Mouse (Mus musculus) spleen, adult 18-20 months (tissue): ENCODE data around the gene Zbtb12.
"Not testable (repeated sequence)": the region's sequence is repeated elsewhere in the genome, so short reads cannot be mapped to it uniquely, and the experiment has no call there.

Source experiments
- DNase-seq, 2 experiments: peaks; one replicate each; pipeline ENCODE4 v3.0.0; 2022; ENCODE audit warnings: mixed read lengths in 2 of 2

Zbtb12 gene

GRCm38 (mm10) chr17:34879336-34879879 is at the start of gene Zbtb12:
Zbtb12 (plus strand) TSS chr17:34879483.
- no peak for DNase-seq

- not testable (repeated sequence) for DNase-seq
Observed at GRCm38 (mm10) chr17:34830776-34831175, 48.5 kb upstream of the Zbtb12 start.

DNA sequence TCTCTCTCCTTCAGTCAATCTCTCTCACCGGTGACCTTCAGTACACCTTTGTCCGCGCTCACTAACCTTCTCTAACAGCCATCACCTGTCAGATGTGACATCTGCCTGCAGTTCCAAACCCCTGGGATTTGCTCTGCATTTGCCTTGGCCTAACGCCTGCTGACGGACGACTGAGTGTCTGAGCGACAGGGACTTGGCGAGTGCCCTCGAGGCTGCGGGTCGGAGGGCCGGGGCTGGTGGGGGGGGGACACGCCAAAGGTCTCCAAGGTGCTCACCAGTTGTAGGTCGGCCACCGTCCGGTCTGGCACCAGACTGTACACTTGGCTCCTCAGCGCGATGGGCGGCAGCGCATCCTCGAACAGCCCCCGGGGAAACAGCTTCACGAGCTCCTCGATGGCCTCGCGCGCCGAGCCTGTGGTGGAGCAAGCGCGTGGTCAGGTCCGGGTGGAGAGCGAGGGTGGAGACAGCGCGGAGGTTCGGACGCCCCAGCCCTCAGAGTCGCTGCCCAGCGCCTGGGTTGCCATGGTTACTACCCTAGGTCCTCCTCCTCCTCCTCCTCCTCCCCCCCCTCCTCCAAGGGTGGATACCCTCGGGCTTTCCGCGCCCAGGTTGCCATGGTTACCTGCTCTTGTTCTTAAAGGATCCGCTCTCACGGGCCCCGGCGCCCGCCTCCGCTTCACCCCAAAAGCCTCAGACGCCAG is 43.0 kb upstream of the Zbtb12 start:
- no peak for DNase-seq

GRCm38 (mm10) chr17:34836856-34837221 is 42.4 kb upstream of the Zbtb12 start, which contains the start of the genes Stk19 and Dxo:
Stk19 (minus strand) TSS chr17:34836945.
Dxo (plus strand) TSS chr17:34837019.
- peak; percentile 88 to 89 for DNase-seq

DNA sequence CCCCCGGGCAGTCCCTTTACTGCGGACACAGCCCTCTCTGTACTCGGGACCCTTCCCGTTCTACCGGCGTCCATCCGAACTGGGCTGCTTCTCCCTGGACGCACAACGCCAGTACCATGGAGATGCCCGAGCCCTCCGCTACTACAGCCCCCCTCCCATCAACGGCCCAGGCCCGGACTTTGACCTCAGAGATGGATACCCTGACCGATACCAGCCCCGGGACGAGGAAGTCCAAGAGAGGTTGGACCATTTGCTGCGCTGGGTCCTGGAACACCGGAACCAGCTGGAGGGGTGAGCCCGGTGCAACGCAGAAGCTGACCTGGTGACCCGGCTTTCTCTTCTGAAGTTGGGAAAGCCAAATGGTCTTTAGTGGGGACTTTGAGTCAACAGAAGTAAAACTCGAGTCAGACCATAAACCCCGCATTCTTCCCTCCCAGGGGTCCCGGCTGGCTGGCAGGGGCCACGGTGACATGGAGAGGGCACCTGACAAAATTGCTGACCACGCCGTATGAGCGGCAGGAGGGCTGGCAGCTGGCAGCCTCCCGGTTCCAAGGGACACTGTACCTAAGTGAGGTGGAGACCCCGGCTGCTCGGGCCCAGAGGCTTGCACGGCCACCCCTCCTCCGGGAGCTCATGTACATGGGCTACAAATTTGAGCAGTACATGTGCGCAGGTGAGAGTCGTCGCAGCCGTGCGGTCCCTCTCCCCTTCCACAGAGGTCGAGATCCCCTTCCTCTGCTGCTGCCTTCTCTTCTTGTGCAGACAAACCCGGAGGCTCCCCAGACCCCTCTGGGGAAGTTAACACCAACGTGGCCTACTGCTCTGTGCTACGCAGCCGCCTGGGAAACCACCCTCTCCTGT is 41.6 kb upstream of the Zbtb12 start:
- peak in 1 of 2 experiments; percentile 18 for DNase-seq

GRCm38 (mm10) chr17:34838785-34839184 is 40.5 kb upstream of the Zbtb12 start:
- DNase-seq, result no peak

DNA sequence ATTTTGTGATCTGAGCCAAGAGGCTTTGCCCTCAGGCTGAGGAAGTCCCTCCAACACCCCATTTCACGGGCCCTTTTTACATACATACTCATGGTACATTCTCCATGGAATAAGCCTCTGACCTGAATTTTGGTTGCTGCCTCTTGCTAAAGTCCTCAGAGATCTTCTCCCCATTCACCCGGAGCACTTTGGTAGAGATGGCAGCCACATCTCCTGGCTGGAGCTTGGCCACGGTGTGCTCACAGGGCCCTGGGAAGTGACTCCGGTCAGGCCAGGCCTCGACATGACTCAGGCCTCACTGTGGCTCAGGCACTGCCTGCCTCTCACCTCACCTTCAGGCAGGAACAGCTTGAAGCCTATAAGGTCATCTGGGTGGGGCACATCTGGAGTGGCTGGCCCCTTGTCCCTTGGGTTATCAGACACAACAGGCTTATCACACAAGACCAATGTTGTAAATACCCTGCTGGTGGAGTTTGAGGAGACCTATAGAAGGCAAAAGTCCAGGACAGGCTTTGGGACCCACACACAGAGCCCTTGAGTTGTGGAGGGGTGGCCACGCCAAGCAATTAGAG is 38.5 kb upstream of the Zbtb12 start:
- no peak for DNase-seq

DNA sequence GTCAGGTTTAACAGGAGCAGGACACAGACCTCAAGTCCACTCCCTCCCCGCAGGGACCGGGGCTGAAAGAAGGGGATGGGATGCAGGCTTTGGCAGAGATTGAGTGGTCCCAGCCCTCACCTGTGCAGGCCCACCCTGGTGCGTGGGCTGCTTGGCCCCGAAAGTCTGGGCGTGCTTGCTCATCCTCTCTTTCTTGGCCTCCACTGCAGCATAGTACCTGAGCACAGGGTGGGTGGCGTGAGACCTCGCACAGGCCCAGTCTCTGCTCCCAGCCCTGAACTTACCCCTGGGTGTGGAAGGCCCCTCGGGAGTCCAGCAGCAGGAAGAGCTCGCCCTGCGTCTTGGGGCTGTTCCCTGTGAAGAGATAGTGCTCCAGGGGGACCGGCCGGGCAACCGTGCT is 34.4 kb upstream of the Zbtb12 start:
- no peak for DNase-seq

DNA sequence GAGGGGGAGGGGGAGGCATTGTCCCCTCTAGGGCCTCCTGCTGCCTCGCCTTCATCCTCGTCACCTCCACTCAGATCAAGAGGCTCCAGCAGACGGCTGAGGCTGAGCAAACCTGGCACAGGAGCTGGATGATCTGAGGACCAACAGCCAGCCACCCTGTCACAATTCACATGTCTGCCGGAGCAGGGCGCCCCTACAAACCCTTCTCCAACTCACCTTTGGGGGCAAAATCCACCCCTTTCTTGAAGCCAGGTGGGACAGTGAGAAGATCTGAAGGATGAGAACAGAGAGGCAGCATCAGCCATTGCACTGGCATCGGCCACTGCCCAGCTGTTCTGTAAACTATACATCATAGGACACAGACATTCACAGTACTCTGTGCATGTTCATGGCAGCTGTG is 32.1 kb upstream of the Zbtb12 start:
- DNase-seq, result no peak

DNA sequence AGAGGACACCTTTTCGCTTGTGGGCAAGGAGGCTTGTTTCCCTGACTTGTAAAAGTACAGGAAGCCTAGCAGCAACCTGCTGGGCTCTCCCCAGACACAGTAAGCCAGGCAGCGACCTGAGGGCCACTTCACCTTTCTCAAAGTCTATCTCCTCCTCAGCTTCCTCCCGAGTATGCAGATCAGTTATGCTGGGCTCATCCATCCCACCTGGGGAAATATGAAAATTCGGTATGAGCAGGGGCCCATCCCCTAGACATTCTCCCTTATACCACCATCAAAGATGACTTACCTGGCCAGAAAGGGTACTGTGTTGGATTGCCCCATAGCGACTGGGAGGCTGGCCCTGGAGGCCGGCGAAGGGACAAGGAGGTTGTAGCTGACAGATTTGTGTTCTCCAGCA is 31.7 kb upstream of the Zbtb12 start:
- DNase-seq, result no peak

DNA sequence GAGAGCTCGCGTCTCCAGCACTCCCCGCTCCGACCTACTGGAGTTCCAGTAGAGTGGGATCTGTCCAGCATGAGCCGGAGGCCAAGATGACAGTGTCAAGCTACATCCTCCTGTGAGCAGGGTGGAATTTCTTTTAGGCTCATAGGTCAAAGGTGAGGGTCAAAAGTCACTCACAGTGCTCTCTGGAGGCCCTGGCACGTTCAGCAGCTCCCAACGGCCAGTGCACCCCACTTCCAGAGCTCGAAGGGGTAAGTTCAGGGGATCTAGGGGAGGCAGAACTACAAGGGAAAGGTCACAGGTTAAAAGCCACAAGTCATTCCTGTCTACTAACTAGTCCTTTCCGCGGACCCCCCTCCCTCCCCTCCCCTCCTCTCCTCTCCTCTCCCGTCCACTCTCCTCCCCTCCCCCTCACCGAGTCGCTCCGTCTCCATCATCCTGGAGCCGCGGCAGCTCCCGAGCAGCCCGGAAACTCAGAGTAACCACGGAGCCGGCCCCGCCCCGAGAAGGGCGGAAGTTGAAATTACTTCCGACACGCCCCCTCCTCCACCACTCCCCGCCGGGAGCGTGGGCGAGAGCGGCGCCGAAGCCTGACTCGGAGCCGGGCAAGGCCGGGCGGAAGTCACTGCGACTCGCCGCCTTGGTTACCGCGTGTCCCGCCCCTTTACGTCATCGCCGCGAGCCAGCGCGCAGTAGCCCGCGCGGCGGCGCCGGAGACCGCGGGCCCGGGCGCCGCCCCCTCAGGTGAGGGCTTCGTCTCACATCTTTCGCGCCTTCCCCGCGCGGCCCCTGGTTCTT is 29.4 kb upstream of the Zbtb12 start, which contains the start of the genes Skiv2l and Nelfe:
TSS of gene Skiv2l (minus strand) at position 489 of the 795 bp plus-strand sequence.
TSS of gene Nelfe (plus strand) at position 670 of the 795 bp plus-strand sequence.
- DNase-seq, result peak; percentile 97

DNA sequence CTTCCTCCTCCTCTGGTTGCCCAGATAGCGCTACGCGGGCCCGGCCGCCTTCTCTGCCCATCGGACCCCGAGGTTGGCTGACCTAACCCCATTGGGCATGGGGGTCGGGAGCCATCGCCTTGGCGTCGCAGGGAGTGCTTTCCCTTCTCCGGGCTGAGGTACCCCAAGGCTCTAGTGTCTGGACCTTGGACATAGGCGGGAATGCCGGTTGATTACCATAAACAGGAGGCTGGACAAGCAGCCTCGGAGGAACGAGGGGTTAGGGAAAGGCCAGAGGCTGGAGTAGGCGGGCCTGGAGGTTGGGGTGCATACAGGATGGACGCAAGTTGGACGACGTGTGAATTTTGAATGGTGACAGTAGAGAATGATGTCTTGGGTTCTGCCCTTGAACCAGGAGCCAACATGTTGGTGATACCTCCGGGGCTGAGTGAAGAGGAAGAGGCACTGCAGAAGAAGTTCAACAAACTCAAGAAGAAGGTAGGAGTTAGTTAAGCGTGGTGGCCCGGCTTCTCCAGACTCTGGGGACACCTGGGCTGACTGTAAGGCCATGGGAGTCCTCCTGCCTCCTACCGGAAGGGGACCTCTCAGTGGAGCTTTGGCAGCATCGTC is 28.7 kb upstream of the Zbtb12 start:
- DNase-seq, result no peak

DNA sequence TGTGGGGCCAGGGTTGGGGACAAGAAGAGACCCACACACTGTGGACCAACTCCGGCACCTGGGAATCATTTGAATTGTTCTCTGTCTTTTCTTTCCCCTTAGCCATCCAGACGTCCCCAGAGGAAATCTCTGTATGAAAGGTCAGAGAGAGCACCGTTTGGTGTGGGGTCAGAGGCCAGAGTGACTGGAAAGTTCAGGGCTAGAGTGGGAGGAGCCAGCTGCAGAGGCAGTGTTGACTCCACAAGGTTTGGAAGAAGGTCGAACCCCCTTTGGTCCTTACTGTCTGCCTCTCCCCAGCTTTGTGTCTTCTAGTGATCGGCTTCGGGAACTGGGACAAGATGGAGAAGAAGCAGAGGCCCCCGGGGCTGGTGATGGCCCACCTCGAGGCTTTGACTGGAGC is 25.8 kb upstream of the Zbtb12 start:
- no peak for DNase-seq

DNA sequence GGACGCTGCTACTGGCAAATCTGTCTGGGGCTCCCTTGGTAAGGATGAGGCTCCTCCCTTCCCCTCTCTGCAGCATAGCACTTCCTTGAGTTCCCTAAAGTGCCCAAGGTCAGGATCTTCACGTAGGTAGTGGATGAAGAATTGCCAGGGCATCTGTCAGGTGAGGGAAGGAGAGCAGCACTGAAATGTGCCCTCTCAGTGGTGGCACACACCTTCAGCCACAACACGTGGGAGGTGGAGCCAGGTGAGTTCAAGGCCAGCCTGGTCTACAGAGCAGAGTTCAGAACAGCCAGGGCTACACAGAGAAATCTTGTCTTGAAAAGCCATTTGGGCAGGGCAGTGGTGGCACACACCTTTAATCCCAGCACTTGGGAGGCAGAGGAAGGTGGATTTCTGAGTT is 24.5 kb upstream of the Zbtb12 start:
- no peak for DNase-seq

DNA sequence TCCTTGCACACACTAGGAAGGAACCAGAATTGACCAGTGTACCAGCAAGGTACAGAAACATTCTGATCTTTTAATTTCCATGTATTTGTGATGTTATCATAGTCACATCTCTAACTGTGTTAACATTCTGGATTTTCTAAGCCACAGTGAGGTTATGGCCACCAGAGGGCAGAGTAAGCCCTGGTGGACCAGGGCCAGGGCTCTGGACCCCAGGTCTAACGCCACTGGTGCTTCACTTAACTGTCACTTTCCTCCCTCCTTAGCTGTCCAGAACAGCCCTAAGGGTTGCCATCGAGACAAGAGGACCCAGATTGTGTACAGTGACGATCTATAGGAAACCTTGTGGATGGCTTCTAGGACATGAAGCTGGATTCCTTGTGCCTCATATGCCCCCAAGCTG is 23.5 kb upstream of the Zbtb12 start:
- peak in 1 of 2 experiments; percentile 67 for DNase-seq

DNA sequence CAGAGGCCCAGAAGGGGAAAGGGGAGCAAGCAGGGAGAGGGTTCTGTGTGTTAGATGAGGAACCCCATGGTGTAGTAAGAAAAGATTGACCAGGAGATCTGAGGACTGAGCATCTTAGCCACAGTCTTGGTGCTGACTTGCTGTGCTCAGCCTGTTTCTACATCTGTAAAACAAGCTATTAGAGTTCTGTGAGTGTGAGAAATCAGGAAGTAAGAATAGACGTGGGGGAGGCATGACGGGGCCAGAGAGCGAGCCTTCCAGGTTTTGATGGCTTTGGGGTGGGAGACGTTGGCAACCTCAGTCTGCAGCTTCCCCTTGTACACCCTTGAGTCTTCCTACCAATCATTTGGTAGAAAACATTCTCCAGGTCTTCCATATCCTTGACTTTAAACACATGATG is 20.6 kb upstream of the Zbtb12 start:
- no peak for DNase-seq

- no peak for DNase-seq
Observed at GRCm38 (mm10) chr17:34860514-34860913, 18.8 kb upstream of the Zbtb12 start.

GRCm38 (mm10) chr17:34861704-34862415 is 17.4 kb upstream of the Zbtb12 start:
- no peak for DNase-seq

DNA sequence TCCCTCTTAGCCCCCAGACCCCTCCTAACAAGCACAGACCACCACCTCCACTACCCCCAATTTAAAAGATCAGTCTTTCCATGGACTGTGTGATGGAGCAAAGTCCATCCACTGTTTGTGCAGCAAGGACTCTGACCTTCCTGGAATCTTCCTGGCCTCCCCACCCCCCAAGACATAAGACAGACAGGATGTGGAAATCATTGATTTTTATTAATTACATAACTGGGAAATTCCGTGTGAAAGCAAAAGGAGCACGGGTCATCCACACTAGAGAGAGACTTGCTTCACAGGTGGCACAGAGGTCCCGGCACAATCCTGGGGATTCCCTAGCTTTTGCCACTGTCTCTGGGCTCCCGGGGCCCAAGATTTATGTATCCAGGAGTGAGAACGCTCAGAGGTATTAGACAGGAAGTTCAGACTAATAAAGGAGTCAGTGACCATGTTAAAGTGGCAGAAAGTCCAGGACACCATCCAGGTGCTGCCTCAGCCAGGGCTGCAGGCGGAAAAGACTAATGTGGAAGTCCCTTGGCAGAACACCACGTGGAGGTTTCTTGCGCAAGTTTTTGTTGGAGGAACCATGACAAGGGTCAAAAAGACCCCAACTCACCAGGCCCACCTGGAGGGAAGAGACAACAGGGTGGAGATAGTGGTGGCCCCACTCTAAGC is 16.7 kb upstream of the Zbtb12 start, which contains the start of gene Cfb:
TSS of gene Cfb (minus strand) at position 103 of the 666 bp plus-strand sequence.
- no peak for DNase-seq

- no peak for DNase-seq
Observed at GRCm38 (mm10) chr17:34865981-34866380, 13.3 kb upstream of the Zbtb12 start.

GRCm38 (mm10) chr17:34874321-34874720 is 5.0 kb upstream of the Zbtb12 start:
- DNase-seq, result no peak
